Mouse (Mus musculus) hindbrain, embryonic 14.5 days (tissue): ENCODE measurements at regions not wholly inside any gene's neighbourhood (a gene's known extent, or its start where the extent isn't known, plus 50 kb on each side); places are given as distances from the start of the nearest gene placed in this dataset.
A peak's percentile ranks its signal among the peaks of the same experiment; 100 is the strongest.

Source experiments
- ATAC-seq: fragments of 200-750 bp; cut with Nextera tagmentation; 2 replicates; pipeline ENCODE4 v1.8.0; 2017; ENCODE audit warnings: moderate number of reproducible peaks, mild to moderate bottlenecking, moderate TSS enrichment, moderate library complexity; ENCODE audit not compliant: low FRiP score
- DNase-seq: peaks from one replicate; pipeline ENCODE4 v3.0.0-alpha.2; 2015; ENCODE audit warnings: low spot score
- H3K27ac ChIP-seq: fragments of 300-500 bp; sonication (generic); 2 replicates; pipeline ENCODE4 v1.5.1; 2014; ENCODE audit warnings: mild to moderate bottlenecking, moderate library complexity
- H3K27me3 ChIP-seq: fragments of 300-500 bp; sonication (generic); 2 replicates; pipeline ENCODE4 v1.6.1; 2014; ENCODE audit warnings: mild to moderate bottlenecking, low read length, mixed read lengths; ENCODE audit not compliant: control insufficient read depth, insufficient read depth
- H3K36me3 ChIP-seq: fragments of 300-500 bp; sonication (generic); replicated peaks from 2 replicates; pipeline ENCODE4 v1.6.1; 2014; ENCODE audit not compliant: control insufficient read depth, insufficient read depth
- H3K4me1 ChIP-seq: fragments of 300-500 bp; sonication (generic); replicated peaks from 2 replicates; pipeline ENCODE4 v1.6.1; 2014; ENCODE audit warnings: antibody characterized with exemption, low read length, mixed read lengths; ENCODE audit not compliant: control insufficient read depth, insufficient read depth
- H3K4me2 ChIP-seq: fragments of 300-500 bp; sonication (generic); replicated peaks from 2 replicates; pipeline ENCODE4 v1.6.1; 2014; ENCODE audit warnings: mild to moderate bottlenecking, moderate library complexity
- H3K4me3 ChIP-seq: fragments of 300-500 bp; sonication (generic); replicated peaks from 2 replicates; pipeline ENCODE4 v1.5.1; 2014; ENCODE audit warnings: mild to moderate bottlenecking, low read length
- H3K9ac ChIP-seq: fragments of 300-500 bp; sonication (generic); 2 replicates; pipeline ENCODE4 v1.6.1; 2014
- H3K9me3 ChIP-seq: fragments of 300-500 bp; sonication (generic); 2 replicates; pipeline ENCODE4 v1.6.1; 2016; ENCODE audit warnings: low read length; ENCODE audit not compliant: control insufficient read depth
- WGBS: fragments of 180-500 bp; shearing (Covaris S2); extraction: QIAGEN DNeasy Blood & Tissue Kit; methylation state at CpG from one replicate; pipeline ENCODE4 v1.1.7; 2014; 5-methylcytosine and 5-hydroxymethylcytosine counted together

- Histone ChIP-seq H3K4me1 (no peaks in the 10 kb centered on the region), H3K4me2 (no peak overlapping the region), H3K27ac (no peak overlapping the region), H3K27me3 (no peaks in the 10 kb centered on the region), H3K4me3 (no peak overlapping the region), H3K9ac (no peak overlapping the region), H3K9me3 (no peaks in the 10 kb centered on the region), H3K36me3 (no peaks in the 10 kb centered on the region)
- WGBS = 73% methylated on average over 9 of the region's 9 CpGs
- no peak for DNase-seq
- no peak for ATAC-seq
These were observed 311.1 kb upstream of the Nova1 start for GRCm38 (mm10) chr12:47129821-47130220.

GRCm38 (mm10) chr12:47128596-47128995 is 309.9 kb upstream of the Nova1 start:
- Histone ChIP-seq H3K27ac (no peak overlapping the region), H3K27me3 (no peaks in the 10 kb centered on the region), H3K4me3 (no peak overlapping the region), H3K4me2 (no peak overlapping the region), H3K4me1 (no peaks in the 10 kb centered on the region), H3K9ac (no peak overlapping the region), H3K36me3 (no peaks in the 10 kb centered on the region), H3K9me3 (no peaks in the 10 kb centered on the region)
- 90% methylated on average over 3 of the region's 3 CpGs for WGBS
- DNase-seq = no peak
- ATAC-seq = no peak

GRCm38 (mm10) chr12:47121426-47121825 is 302.7 kb upstream of the Nova1 start:
- no peaks in the 10 kb centered on the region for H3K9me3 ChIP-seq
- peaks cover 7% of the 10 kb centered on the region; the same call in 1 of the 2 replicates for H3K4me1 ChIP-seq
- no peak for DNase-seq
- ATAC-seq = peak; percentile 43; the same call in 1 of the 2 replicates
- 60% methylated on average over 3 of the region's 3 CpGs for WGBS
- no peak overlapping the region for H3K27ac ChIP-seq
- no peak overlapping the region for H3K9ac ChIP-seq
- H3K36me3 ChIP-seq = no peaks in the 10 kb centered on the region
- H3K4me3 ChIP-seq = no peak overlapping the region
- H3K4me2 ChIP-seq = no peak overlapping the region
- no peaks in the 10 kb centered on the region for H3K27me3 ChIP-seq

DNA sequence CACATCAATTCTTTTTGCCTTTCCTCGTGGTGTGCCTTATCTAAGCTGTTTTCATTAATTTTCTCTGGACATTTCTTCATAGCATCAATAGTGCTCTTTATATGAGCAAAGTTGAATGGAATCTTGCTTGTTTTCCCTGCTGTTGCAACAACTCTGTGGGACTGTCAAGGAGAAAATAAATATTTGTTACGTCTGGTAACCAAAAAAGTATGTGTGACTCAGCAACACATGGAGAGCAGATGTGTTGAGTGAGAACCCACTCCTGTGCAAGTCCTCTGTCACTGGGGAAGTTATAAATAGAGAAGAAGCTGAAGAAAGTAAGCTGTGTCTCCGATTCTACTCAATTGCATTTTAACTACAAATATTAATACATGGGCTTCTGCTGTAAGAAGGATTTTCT is 298.8 kb upstream of the Nova1 start:
- H3K9ac ChIP-seq = no peak overlapping the region
- no peak overlapping the region for H3K4me3 ChIP-seq
- no peaks in the 10 kb centered on the region for H3K9me3 ChIP-seq
- no peak for ATAC-seq
- WGBS = 81% methylated on average over 3 of the region's 3 CpGs
- H3K36me3 ChIP-seq = no peaks in the 10 kb centered on the region
- peaks cover 7% of the 10 kb centered on the region; the same call in 1 of the 2 replicates for H3K4me1 ChIP-seq
- no peaks in the 10 kb centered on the region for H3K27me3 ChIP-seq
- H3K4me2 ChIP-seq = no peak overlapping the region
- no peak for DNase-seq
- no peak overlapping the region for H3K27ac ChIP-seq

GRCm38 (mm10) chr12:47089234-47089633 is 270.5 kb upstream of the Nova1 start:
- Histone ChIP-seq H3K4me2 (no peak overlapping the region), H3K9me3 (no peaks in the 10 kb centered on the region), H3K4me1 (no peaks in the 10 kb centered on the region), H3K4me3 (no peak overlapping the region), H3K27ac (no peak overlapping the region), H3K36me3 (no peaks in the 10 kb centered on the region), H3K9ac (no peak overlapping the region), H3K27me3 (no peaks in the 10 kb centered on the region)
- DNase-seq = no peak
- ATAC-seq = no peak

DNA sequence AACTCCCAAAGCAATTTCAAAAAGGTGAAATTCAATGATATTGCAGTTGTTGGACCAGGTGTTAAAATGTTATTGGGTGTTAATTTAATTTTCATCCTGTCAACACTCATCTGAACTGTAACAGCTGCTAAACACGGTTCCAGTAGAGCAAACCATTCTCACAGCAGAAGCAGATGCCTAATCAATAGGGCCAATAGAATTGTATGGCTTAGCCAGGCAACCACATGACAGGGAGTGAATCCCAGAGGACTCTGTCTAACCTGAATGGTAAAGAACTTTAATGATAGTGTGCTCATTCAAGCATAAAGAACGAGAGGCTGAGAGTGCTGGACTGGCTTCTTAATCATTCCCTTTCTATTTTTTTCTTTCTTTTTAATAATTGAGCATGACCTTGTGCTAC is 256.2 kb upstream of the Nova1 start:
- no peaks in the 10 kb centered on the region for H3K9me3 ChIP-seq
- H3K4me3 ChIP-seq = no peak overlapping the region
- DNase-seq (no peak), ATAC-seq (no peak)
- WGBS = 32% methylated on average over 2 of the region's 2 CpGs
- H3K36me3 ChIP-seq = no peaks in the 10 kb centered on the region
- H3K4me1 ChIP-seq = no peaks in the 10 kb centered on the region
- H3K27me3 ChIP-seq = no peaks in the 10 kb centered on the region
- H3K27ac ChIP-seq = no peak overlapping the region
- H3K9ac ChIP-seq = no peak overlapping the region
- no peak overlapping the region for H3K4me2 ChIP-seq

GRCm38 (mm10) chr12:47052474-47052873 is 233.7 kb upstream of the Nova1 start:
- Histone ChIP-seq H3K4me3 (no peak overlapping the region), H3K9me3 (no peaks in the 10 kb centered on the region), H3K27ac (no peak overlapping the region), H3K36me3 (no peaks in the 10 kb centered on the region), H3K9ac (no peak overlapping the region), H3K4me1 (no peaks in the 10 kb centered on the region), H3K27me3 (no peaks in the 10 kb centered on the region), H3K4me2 (no peak overlapping the region)
- ATAC-seq (no peak), DNase-seq (no peak)
- 86% methylated on average over 1 of the region's 1 CpGs for WGBS

DNA sequence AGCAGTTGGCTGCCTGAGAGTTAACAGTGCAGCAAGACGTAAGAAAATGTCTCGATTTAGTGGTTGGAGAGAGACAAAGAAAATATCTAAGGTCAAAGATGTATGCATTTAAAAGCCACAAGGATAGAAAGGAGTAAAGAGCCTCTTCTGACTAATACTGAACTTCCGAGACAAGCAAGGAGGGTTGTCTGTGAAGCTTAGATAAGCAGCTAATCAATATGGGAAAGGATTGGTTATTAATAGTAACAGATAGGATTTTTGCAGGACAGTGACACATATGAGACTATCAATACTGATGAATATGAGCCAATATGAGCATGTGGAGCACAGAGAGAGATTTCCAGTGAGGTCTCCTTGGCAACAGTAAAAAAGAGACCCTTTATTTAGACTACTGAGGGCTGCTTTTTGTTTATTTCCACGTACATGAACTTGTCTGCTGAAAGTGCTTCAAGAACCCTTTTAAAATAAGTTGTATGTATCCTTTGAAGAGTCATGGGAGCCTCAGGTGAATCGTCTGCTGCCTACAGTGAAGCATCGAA is 202.2 kb upstream of the Nova1 start:
- WGBS = 75% methylated on average over 6 of the region's 6 CpGs
- ATAC-seq = no peak

DNA sequence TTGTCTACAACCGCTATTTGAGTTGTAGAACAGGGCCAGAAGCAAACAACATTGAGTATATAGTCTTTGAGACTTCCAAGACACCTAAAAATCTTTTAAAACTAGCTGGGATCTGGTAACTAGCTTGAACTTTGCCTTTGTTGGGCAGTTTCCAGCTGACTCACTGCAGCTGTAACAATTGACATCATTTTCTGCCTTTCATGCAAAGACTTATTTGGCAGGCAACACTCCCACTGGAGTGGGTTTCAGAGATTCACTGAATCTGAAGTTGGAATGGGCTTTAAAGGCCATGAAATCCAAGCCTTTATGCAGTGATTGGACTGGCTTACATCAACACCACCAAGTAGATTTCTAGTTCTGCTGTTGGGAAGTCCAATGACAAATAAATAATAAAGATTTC is 173.6 kb upstream of the Nova1 start:
- Histone ChIP-seq H3K4me1 (no peaks in the 10 kb centered on the region), H3K27me3 (no peaks in the 10 kb centered on the region), H3K9me3 (no peaks in the 10 kb centered on the region), H3K27ac (no peak overlapping the region), H3K9ac (no peak overlapping the region), H3K4me2 (no peak overlapping the region), H3K36me3 (no peaks in the 10 kb centered on the region), H3K4me3 (no peak overlapping the region)
- ATAC-seq (no peak), DNase-seq (no peak)
- 91% methylated on average over 1 of the region's 1 CpGs for WGBS

More for the DNA sequence above, 202.2 kb upstream of the Nova1 start:
- H3K4me2 ChIP-seq = no peak overlapping the region
- H3K4me1 ChIP-seq = no peaks in the 10 kb centered on the region; the same call in 1 of the 2 replicates
- no peaks in the 10 kb centered on the region for H3K9me3 ChIP-seq
- H3K36me3 ChIP-seq = no peaks in the 10 kb centered on the region
- DNase-seq = no peak
- no peak overlapping the region for H3K4me3 ChIP-seq
- no peak overlapping the region for H3K27ac ChIP-seq
- no peaks in the 10 kb centered on the region for H3K27me3 ChIP-seq
- H3K9ac ChIP-seq = no peak overlapping the region

- DNase-seq = no peak
- Histone ChIP-seq H3K9me3 (no peaks in the 10 kb centered on the region), H3K4me2 (no peak overlapping the region), H3K9ac (no peak overlapping the region), H3K4me3 (no peak overlapping the region), H3K36me3 (no peaks in the 10 kb centered on the region), H3K27me3 (no peaks in the 10 kb centered on the region), H3K4me1 (no peaks in the 10 kb centered on the region), H3K27ac (no peak overlapping the region)
- no peak for ATAC-seq
- WGBS = 90% methylated on average over 2 of the region's 2 CpGs
These were observed 170.2 kb upstream of the Nova1 start for GRCm38 (mm10) chr12:46988972-46989371.
